Mouse (Mus musculus) stomach, postnatal 0 days (tissue): Measurements from ENCODE around the gene Gm21987. TPM values are rescaled to one million over a fixed set of nuclear protein-coding genes. Genes with fewer than 3 reads are reported as not detected.

Source experiments
- ATAC-seq: fragments of 200-750 bp; cut with Nextera tagmentation; 2 replicates; pipeline ENCODE4 v1.8.0; 2017; ENCODE audit not compliant: low FRiP score, low TSS enrichment
- DNase-seq: peaks from one replicate; pipeline ENCODE4 v3.0.0-alpha.2; 2016; ENCODE audit warnings: low spot score
- H3K27ac ChIP-seq: fragments of 300-500 bp; sonication (generic); replicated peaks from 2 replicates; pipeline ENCODE4 v1.5.1; 2014; ENCODE audit warnings: mild to moderate bottlenecking, control low read depth
- H3K27me3 ChIP-seq: fragments of 300-500 bp; sonication (generic); 2 replicates; pipeline ENCODE4 v1.6.1; 2014; ENCODE audit warnings: low read length; ENCODE audit not compliant: control insufficient read depth, insufficient read depth
- H3K36me3 ChIP-seq: fragments of 300-500 bp; sonication (generic); 2 replicates; pipeline ENCODE4 v1.6.1; 2014; ENCODE audit warnings: low read length, mixed read lengths; ENCODE audit not compliant: control insufficient read depth, insufficient read depth
- H3K4me1 ChIP-seq: fragments of 300-500 bp; sonication (generic); replicated peaks from 2 replicates; pipeline ENCODE4 v1.6.1; 2014; ENCODE audit warnings: antibody characterized with exemption; ENCODE audit not compliant: control insufficient read depth, insufficient read depth
- H3K4me2 ChIP-seq: fragments of 300-500 bp; sonication (generic); replicated peaks from 2 replicates; pipeline ENCODE4 v1.6.1; 2014; ENCODE audit warnings: low read depth, mild to moderate bottlenecking, control low read depth, moderate library complexity
- H3K4me3 ChIP-seq: fragments of 300-500 bp; sonication (generic); 2 replicates; pipeline ENCODE4 v1.5.1; 2014; ENCODE audit warnings: low read depth, low read length, control low read depth
- H3K9ac ChIP-seq: fragments of 300-500 bp; sonication (generic); 2 replicates; pipeline ENCODE4 v1.6.1; 2014; ENCODE audit warnings: mild to moderate bottlenecking, low read length, control low read depth, mixed read lengths
- H3K9me3 ChIP-seq: fragments of 300-500 bp; sonication (generic); 2 replicates; pipeline ENCODE4 v1.6.1; 2016; ENCODE audit warnings: low read length; ENCODE audit not compliant: control insufficient read depth
- CTCF ChIP-seq: IDR thresholded peaks from 2 replicates; pipeline ENCODE4 v1.5.1; 2016; ENCODE audit warnings: antibody characterized with exemption, low read depth, mild to moderate bottlenecking, moderate library complexity
- EP300 ChIP-seq: optimal IDR thresholded peaks from 2 replicates; pipeline ENCODE3; 2016; ENCODE audit warnings: antibody characterized with exemption
- WGBS: fragments of 180-500 bp; shearing (Covaris S2); extraction: QIAGEN DNeasy Blood & Tissue Kit; methylation state at CpG from one replicate; pipeline ENCODE4 v1.1.7; 2014; 5-methylcytosine and 5-hydroxymethylcytosine counted together
- polyA plus RNA-seq: library from polyadenylated mRNA; unstranded; fragments of >200 nt; fragmentation: Nextera tagmentation; extraction: Ambion mirVana; gene quantifications from 2 replicates; pipeline ENCODE4 v1.2.1, GENCODE M21; 2015

Gene Gm21987
- polyA plus RNA-seq, 1 experiment from 2014 or later: not detected

- Histone ChIP-seq H3K9ac (no peak overlapping the region), H3K4me3 (no peak overlapping the region), H3K4me2 (no peak overlapping the region), H3K9me3 (no peaks in the 10 kb centered on the region), H3K4me1 (no peaks in the 10 kb centered on the region), H3K27ac (no peak overlapping the region), H3K27me3 (no peaks in the 10 kb centered on the region), H3K36me3 (peaks cover 4% of the 10 kb centered on the region)
- no peak for TF ChIP-seq CTCF
- TF ChIP-seq EP300: no peak
- WGBS: 63% methylated on average over 7 of the region's 7 CpGs
- ATAC-seq: no peak
- DNase-seq: no peak
These were observed 5.2 kb downstream of the Gm21987 start for GRCm38 (mm10) chr16:38352031-38352430.

GRCm38 (mm10) chr16:38352851-38353250 is 6.0 kb downstream of the Gm21987 start:
- Histone ChIP-seq H3K4me2 (no peak overlapping the region), H3K27me3 (no peaks in the 10 kb centered on the region), H3K4me1 (no peaks in the 10 kb centered on the region), H3K4me3 (no peak overlapping the region), H3K27ac (no peak overlapping the region), H3K9ac (no peak overlapping the region), H3K36me3 (peaks cover 4% of the 10 kb centered on the region), H3K9me3 (no peaks in the 10 kb centered on the region)
- TF ChIP-seq CTCF (no peak), EP300 (no peak)
- DNase-seq (no peak), ATAC-seq (no peak)

- Histone ChIP-seq H3K36me3 (peaks cover 4% of the 10 kb centered on the region), H3K4me2 (no peak overlapping the region), H3K4me1 (no peaks in the 10 kb centered on the region), H3K9ac (no peak overlapping the region), H3K9me3 (no peaks in the 10 kb centered on the region), H3K4me3 (no peak overlapping the region), H3K27ac (no peak overlapping the region), H3K27me3 (no peaks in the 10 kb centered on the region)
- 92% methylated on average over 2 of the region's 2 CpGs for WGBS
- ATAC-seq (no peak), DNase-seq (no peak)
- TF ChIP-seq CTCF (no peak), EP300 (no peak)
These were observed 6.8 kb downstream of the Gm21987 start for GRCm38 (mm10) chr16:38353642-38354041.

GRCm38 (mm10) chr16:38354185-38354913 is 7.5 kb downstream of the Gm21987 start:
- DNase-seq (no peak), ATAC-seq (no peak)
- 62% methylated on average over 5 of the region's 5 CpGs for WGBS
- Histone ChIP-seq H3K36me3 (peaks cover 4% of the 10 kb centered on the region), H3K9ac (no peak overlapping the region), H3K27me3 (no peaks in the 10 kb centered on the region), H3K4me2 (no peak overlapping the region), H3K4me3 (no peak overlapping the region), H3K9me3 (no peaks in the 10 kb centered on the region), H3K4me1 (no peaks in the 10 kb centered on the region), H3K27ac (no peak overlapping the region)
- TF ChIP-seq EP300: no peak
- TF ChIP-seq CTCF: no peak

GRCm38 (mm10) chr16:38358256-38358812 is 11.5 kb downstream of the Gm21987 start:
- no peak for ATAC-seq
- 88% methylated on average over 6 of the region's 6 CpGs for WGBS
- TF ChIP-seq CTCF (no peak), EP300 (no peak)
- DNase-seq: no peak
- Histone ChIP-seq H3K9ac (no peak overlapping the region), H3K4me2 (no peak overlapping the region), H3K36me3 (no peaks in the 10 kb centered on the region; the same call in 1 of the 2 replicates), H3K4me1 (peaks cover 5% of the 10 kb centered on the region; the same call in 1 of the 2 replicates), H3K9me3 (no peaks in the 10 kb centered on the region), H3K27ac (no peak overlapping the region), H3K4me3 (no peak overlapping the region), H3K27me3 (no peaks in the 10 kb centered on the region)

GRCm38 (mm10) chr16:38359241-38359640 is 12.4 kb downstream of the Gm21987 start:
- Histone ChIP-seq H3K9ac (no peak overlapping the region), H3K4me2 (no peak overlapping the region), H3K27me3 (no peaks in the 10 kb centered on the region), H3K27ac (no peak overlapping the region), H3K4me1 (peaks cover 5% of the 10 kb centered on the region; the same call in 1 of the 2 replicates), H3K9me3 (no peaks in the 10 kb centered on the region), H3K4me3 (no peak overlapping the region), H3K36me3 (no peaks in the 10 kb centered on the region; the same call in 1 of the 2 replicates)
- ATAC-seq: no peak
- WGBS: 89% methylated on average over 2 of the region's 2 CpGs
- TF ChIP-seq EP300 (no peak), CTCF (no peak)
- DNase-seq: no peak
